Mouse (Mus musculus): ENCODE data around the gene Grb7.

The Grb7 gene

GRCm38 (mm10) chr11:98445679-98446078, 515 bp upstream of the Grb7 start:
- DNase-seq (ENCODE audit: low read depth) = no peak

- DNase-seq (ENCODE audit: low read depth) = no peak
Observed at GRCm38 (mm10) chr11:98446562-98447474, 624 bp downstream of the Grb7 start.

GRCm38 (mm10) chr11:98447475-98447834, 1.3 kb downstream of the Grb7 start:
- DNase-seq (ENCODE audit: low read depth) = no peak

GRCm38 (mm10) chr11:98448191-98448790, 2.1 kb downstream of the Grb7 start:
- DNase-seq (ENCODE audit: low read depth) = no peak

- DNase-seq (ENCODE audit: low read depth) = no peak
Observed at GRCm38 (mm10) chr11:98449419-98449818, 3.2 kb downstream of the Grb7 start.

GRCm38 (mm10) chr11:98449921-98450771, 4.0 kb downstream of the Grb7 start:
- no peak for DNase-seq (ENCODE audit: low read depth)

GRCm38 (mm10) chr11:98455484-98455883, 9.3 kb downstream of the Grb7 start:
- DNase-seq (ENCODE audit: low read depth) = no peak

- DNase-seq (ENCODE audit: low read depth) = no peak
Observed at GRCm38 (mm10) chr11:98456545-98456944, 10.4 kb downstream of the Grb7 start.

- no peak for DNase-seq (ENCODE audit: low read depth)
Observed at GRCm38 (mm10) chr11:98456945-98457344, 10.8 kb downstream of the Grb7 start.

- DNase-seq (ENCODE audit: low read depth) = peak; percentile 73
Observed at GRCm38 (mm10) chr11:98457367-98458120, 11.3 kb downstream of the Grb7 start.

- DNase-seq (ENCODE audit: low read depth) = no peak
Observed at GRCm38 (mm10) chr11:98458121-98458990, 12.2 kb downstream of the Grb7 start.

- no peak for DNase-seq (ENCODE audit: low read depth)
Observed at GRCm38 (mm10) chr11:98459071-98459741, 13.0 kb downstream of the Grb7 start.

GRCm38 (mm10) chr11:98459860-98460259, 13.7 kb downstream of the Grb7 start:
- DNase-seq (ENCODE audit: low read depth) = no peak

- no peak for DNase-seq (ENCODE audit: low read depth)
Observed at GRCm38 (mm10) chr11:98461109-98461720, 15.0 kb downstream of the Grb7 start.

GRCm38 (mm10) chr11:98462255-98462654, 16.1 kb downstream of the Grb7 start:
- DNase-seq (ENCODE audit: low read depth) = no peak

GRCm38 (mm10) chr11:98463911-98464310, 17.7 kb downstream of the Grb7 start:
- no peak for DNase-seq (ENCODE audit: low read depth)

- DNase-seq (ENCODE audit: low read depth) = no peak
Observed at GRCm38 (mm10) chr11:98464516-98464915, 18.3 kb downstream of the Grb7 start.

GRCm38 (mm10) chr11:98469761-98470714, 23.8 kb downstream of the Grb7 start:
- no peak for DNase-seq (ENCODE audit: low read depth)

- no peak for DNase-seq (ENCODE audit: low read depth)
Observed at GRCm38 (mm10) chr11:98470795-98471194, 24.6 kb downstream of the Grb7 start.
